Mouse (Mus musculus): ENCODE measurements around the gene Rgma. TPM values are rescaled to one million over a fixed set of nuclear protein-coding genes. Genes with fewer than 3 reads are reported as not detected.

Gene Rgma
- polyA plus RNA-seq, 1 experiment from 2014 or later: 46.3 TPM

DNA sequence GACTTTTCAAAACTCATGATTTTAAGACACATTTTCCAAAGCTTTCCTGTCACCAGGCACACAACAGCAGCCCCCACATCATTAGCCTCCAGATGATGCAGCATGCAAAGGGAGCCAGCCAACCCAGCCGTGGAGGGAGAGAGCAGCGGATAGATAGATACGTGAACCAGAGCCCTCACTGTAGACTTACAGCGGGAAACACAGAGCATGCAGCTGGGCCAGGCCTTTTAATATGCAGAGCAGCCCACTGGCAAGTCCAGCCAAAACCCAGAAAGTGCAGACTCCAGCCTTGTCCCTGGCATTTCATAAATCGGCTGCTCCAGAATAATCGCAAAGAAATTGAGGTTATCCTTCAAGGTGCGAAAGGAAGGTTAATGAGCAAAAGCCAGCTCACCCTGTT, 9.3 kb upstream of the Rgma start:
- H3K9ac ChIP-seq: no peak overlapping the region
- WGBS: 45% methylated on average over 7 of the region's 7 CpGs
- ATAC-seq (ENCODE audit: low FRiP score): no peak
- H3K4me2 ChIP-seq (replicated peaks): no peak overlapping the region
- H3K4me3 ChIP-seq (replicated peaks; ENCODE audit: low read length): no peak overlapping the region
- no peak for DNase-seq (ENCODE audit: low spot score)
- no peaks in the 10 kb centered on the region for H3K27me3 ChIP-seq (ENCODE audit: control insufficient read depth, insufficient read depth, low read length)
- no peaks in the 10 kb centered on the region; the same call in 1 of the 2 replicates for H3K4me1 ChIP-seq (replicated peaks; ENCODE audit: control insufficient read depth, insufficient read depth, low read length)
- H3K36me3 ChIP-seq (replicated peaks; ENCODE audit: control insufficient read depth, insufficient read depth): no peaks in the 10 kb centered on the region
- H3K9me3 ChIP-seq (ENCODE audit: control insufficient read depth, low read length): no peaks in the 10 kb centered on the region
- H3K27ac ChIP-seq: no peak overlapping the region

DNA sequence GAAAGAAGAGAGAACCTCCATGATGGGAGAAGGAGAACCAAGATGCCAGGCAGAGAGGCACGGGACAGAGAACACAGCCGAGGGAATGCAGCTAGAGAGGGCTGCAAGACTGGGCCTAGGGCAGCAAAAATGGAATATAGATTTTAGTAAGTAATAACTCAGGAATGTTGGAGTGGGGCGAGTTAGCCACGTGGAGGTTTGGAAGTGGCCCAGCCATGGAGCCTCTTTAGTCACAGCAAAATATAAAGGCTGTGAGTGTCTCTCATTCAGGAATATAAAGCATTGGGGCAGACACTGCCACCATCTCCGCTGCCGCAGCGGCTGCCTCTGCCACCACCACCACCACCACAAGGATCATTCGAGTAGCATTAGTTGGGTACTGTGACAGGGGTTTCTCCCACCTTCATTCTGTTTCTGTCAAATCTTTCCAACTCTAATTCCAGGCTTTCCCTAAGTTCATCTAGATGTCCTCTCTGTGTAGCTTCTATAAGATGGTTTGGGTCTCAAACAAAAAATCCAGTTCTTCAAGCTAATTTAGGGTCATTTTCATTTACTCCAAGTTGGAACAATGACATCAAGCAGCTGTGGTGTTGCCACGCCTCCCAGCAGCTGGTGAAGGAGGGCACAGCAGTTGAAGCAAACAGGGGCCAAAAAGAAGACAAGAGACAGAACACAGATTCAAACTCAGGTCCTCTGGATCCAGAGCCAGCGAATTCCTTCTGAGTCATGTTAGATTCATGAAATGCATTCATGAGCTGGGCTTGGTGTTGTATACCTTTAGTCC, 7.4 kb upstream of the Rgma start:
- ATAC-seq (ENCODE audit: low FRiP score) (no peak), DNase-seq (ENCODE audit: low spot score) (no peak)
- Histone ChIP-seq H3K9ac (no peak overlapping the region), H3K9me3 (ENCODE audit: control insufficient read depth, low read length) (no peaks in the 10 kb centered on the region), H3K27ac (no peak overlapping the region), H3K4me2 (replicated peaks) (no peak overlapping the region), H3K4me1 (replicated peaks; ENCODE audit: control insufficient read depth, insufficient read depth, low read length) (peaks cover 11% of the 10 kb centered on the region), H3K4me3 (replicated peaks; ENCODE audit: low read length) (no peak overlapping the region), H3K36me3 (replicated peaks; ENCODE audit: control insufficient read depth, insufficient read depth) (no peaks in the 10 kb centered on the region), H3K27me3 (ENCODE audit: control insufficient read depth, insufficient read depth, low read length) (peaks cover 6% of the 10 kb centered on the region; the same call in 1 of the 2 replicates)
- WGBS: 94% methylated on average over 10 of the region's 10 CpGs

DNA sequence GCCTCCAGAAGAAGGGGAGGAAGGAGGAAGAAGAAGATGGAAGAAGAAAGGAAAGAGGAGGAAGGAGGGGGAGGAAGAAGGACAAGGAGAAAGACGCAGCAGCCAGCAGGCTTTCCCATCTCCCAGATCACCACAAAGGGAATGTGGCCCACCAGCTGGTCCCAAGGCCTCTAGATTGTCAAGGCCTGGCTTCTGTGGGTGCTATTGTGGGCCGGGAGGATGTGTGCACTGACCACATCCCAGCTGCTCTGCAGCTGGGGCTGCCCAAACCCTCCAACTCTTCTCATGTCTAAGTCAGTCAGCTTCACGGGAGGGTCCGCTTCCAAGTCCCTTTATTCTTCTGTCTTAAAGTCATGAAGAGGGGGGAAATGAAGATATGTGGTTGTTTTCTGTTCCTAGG, 5.3 kb upstream of the Rgma start:
- DNase-seq (ENCODE audit: low spot score) (no peak), ATAC-seq (ENCODE audit: low FRiP score) (no peak)
- H3K9me3 ChIP-seq (ENCODE audit: control insufficient read depth, low read length): no peaks in the 10 kb centered on the region
- H3K9ac ChIP-seq: no peak overlapping the region
- H3K36me3 ChIP-seq (replicated peaks; ENCODE audit: control insufficient read depth, insufficient read depth): no peaks in the 10 kb centered on the region
- H3K4me2 ChIP-seq (replicated peaks): no peak overlapping the region
- H3K4me3 ChIP-seq (replicated peaks; ENCODE audit: low read length): no peak overlapping the region
- H3K27me3 ChIP-seq (ENCODE audit: control insufficient read depth, insufficient read depth, low read length): peaks cover 12% of the 10 kb centered on the region; the same call in 1 of the 2 replicates
- 76% methylated on average over 4 of the region's 4 CpGs for WGBS
- H3K4me1 ChIP-seq (replicated peaks; ENCODE audit: control insufficient read depth, insufficient read depth, low read length): peaks cover 21% of the 10 kb centered on the region
- no peak overlapping the region for H3K27ac ChIP-seq

DNA sequence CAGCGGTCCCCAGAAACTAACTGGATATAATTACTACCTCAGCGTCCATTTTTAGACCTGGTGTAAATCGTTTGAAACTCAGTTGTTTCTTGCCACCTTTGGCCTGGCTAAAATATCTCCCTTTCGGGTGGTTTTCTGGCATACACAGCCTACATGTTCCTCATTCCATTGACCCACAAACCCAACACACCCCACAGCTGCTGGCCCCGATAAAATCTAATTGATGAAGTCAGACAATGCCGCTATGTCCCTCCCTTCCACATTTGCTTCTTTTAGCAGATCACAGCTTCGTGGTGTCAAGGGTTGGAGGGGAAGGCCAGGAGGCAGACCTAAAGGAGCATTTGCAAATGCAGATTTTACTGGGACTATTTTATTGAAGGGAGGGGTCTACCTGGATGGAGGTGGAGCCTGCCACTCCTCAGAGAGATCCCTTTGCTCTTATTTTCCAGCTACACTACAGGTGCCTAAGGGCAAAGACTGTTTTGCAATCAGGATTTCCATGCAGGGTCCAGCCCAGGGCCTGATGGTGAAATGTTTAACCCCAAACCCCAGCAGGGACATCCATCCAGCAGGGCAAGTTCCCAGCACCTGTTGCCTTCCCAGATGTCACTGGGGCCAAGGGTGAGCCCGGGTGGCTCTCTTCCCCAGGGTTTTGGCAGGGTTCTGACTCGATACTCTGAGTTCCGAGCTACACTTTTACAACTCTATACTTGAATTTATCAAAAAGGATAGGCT, 3.6 kb upstream of the Rgma start:
- H3K27ac ChIP-seq: peak overlapping the region; percentile 33; the same call in 1 of the 2 replicates
- peaks cover 12% of the 10 kb centered on the region; the same call in 1 of the 2 replicates for H3K27me3 ChIP-seq (ENCODE audit: control insufficient read depth, insufficient read depth, low read length)
- ATAC-seq (ENCODE audit: low FRiP score) (no peak), DNase-seq (ENCODE audit: low spot score) (no peak)
- peak overlapping the region; percentile 29 for H3K4me3 ChIP-seq (replicated peaks; ENCODE audit: low read length)
- H3K9ac ChIP-seq: peak overlapping the region; percentile 51
- peaks cover 21% of the 10 kb centered on the region for H3K4me1 ChIP-seq (replicated peaks; ENCODE audit: control insufficient read depth, insufficient read depth, low read length)
- no peaks in the 10 kb centered on the region for H3K36me3 ChIP-seq (replicated peaks; ENCODE audit: control insufficient read depth, insufficient read depth)
- no peaks in the 10 kb centered on the region for H3K9me3 ChIP-seq (ENCODE audit: control insufficient read depth, low read length)
- peak overlapping the region; percentile 59 for H3K4me2 ChIP-seq (replicated peaks)
- WGBS: 51% methylated on average over 10 of the region's 10 CpGs

DNA sequence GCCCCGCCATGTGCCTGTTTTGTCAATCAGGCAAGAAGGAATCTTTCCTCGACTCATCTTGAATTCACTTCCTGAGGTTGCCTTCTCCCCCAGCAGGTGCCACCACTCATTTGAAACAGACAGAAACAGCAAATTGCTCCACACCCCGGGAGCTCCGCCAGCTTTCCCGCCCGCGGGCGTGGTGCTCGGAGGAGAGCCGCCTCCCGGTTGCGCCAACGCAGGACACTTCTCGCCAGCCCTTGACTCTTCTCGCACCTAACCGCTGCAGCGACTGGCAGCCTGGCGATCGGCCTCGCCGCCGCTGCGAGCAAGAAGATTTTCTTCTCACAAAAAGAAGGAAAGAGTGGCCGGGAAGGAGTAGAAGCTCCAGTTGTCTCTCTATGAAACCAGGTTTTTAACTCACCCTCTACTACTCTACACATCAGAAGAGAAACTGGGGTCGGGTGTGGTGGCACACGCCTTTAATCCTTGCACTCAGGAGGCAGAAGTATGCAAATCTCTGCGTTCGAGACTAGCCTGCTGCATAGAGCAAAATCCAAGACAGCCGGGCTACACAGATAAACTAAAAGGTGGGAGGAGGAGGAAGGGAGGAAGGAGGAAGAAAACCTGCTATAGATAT, 2.8 kb upstream of the Rgma start:
- no peaks in the 10 kb centered on the region for H3K9me3 ChIP-seq (ENCODE audit: control insufficient read depth, low read length)
- peak overlapping the region; percentile 33; the same call in 1 of the 2 replicates for H3K27ac ChIP-seq
- H3K4me3 ChIP-seq (replicated peaks; ENCODE audit: low read length): peak overlapping the region; percentile 29
- H3K9ac ChIP-seq: peak overlapping the region; percentile 51
- peak overlapping the region; percentile 59 for H3K4me2 ChIP-seq (replicated peaks)
- WGBS: 2% methylated on average over 29 of the region's 29 CpGs
- ATAC-seq (ENCODE audit: low FRiP score) (no peak), DNase-seq (ENCODE audit: low spot score) (peak; percentile 61)
- H3K4me1 ChIP-seq (replicated peaks; ENCODE audit: control insufficient read depth, insufficient read depth, low read length): peaks cover 21% of the 10 kb centered on the region
- H3K27me3 ChIP-seq (ENCODE audit: control insufficient read depth, insufficient read depth, low read length): peaks cover 12% of the 10 kb centered on the region; the same call in 1 of the 2 replicates
- H3K36me3 ChIP-seq (replicated peaks; ENCODE audit: control insufficient read depth, insufficient read depth): no peaks in the 10 kb centered on the region

DNA sequence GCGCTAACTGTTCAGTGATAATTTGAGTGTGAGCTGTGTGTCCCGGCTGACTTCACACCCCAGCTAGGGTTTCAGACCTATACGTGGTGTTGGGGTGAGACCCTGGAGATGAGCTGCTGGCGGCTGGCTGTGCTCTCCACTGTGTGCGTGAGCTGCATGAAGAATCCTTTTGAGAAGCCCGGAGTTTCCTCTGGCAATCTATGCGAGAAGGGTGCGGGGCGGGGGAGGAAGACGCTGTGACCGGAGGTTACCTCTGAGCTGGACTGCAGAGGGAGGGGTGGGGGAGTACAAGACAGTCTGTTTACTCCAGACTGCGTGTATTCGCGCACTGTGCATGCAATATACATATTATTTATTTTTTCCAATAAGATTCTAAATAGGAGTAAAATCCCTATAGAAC, 582 bp upstream of the Rgma start:
- H3K4me2 ChIP-seq (replicated peaks): peak overlapping the region; percentile 81
- peak overlapping the region; percentile 94 for H3K27ac ChIP-seq
- H3K4me3 ChIP-seq (replicated peaks; ENCODE audit: low read length): peak overlapping the region; percentile 73
- H3K4me1 ChIP-seq (replicated peaks; ENCODE audit: control insufficient read depth, insufficient read depth, low read length): peaks cover 36% of the 10 kb centered on the region
- ATAC-seq (ENCODE audit: low FRiP score) (peak; percentile 75), DNase-seq (ENCODE audit: low spot score) (peak; percentile 70)
- under 1% methylated on average over 14 of the region's 14 CpGs for WGBS
- peaks cover 12% of the 10 kb centered on the region; the same call in 1 of the 2 replicates for H3K27me3 ChIP-seq (ENCODE audit: control insufficient read depth, insufficient read depth, low read length)
- peak overlapping the region; percentile 80 for H3K9ac ChIP-seq
- no peaks in the 10 kb centered on the region for H3K36me3 ChIP-seq (replicated peaks; ENCODE audit: control insufficient read depth, insufficient read depth)
- no peaks in the 10 kb centered on the region for H3K9me3 ChIP-seq (ENCODE audit: control insufficient read depth, low read length)

DNA sequence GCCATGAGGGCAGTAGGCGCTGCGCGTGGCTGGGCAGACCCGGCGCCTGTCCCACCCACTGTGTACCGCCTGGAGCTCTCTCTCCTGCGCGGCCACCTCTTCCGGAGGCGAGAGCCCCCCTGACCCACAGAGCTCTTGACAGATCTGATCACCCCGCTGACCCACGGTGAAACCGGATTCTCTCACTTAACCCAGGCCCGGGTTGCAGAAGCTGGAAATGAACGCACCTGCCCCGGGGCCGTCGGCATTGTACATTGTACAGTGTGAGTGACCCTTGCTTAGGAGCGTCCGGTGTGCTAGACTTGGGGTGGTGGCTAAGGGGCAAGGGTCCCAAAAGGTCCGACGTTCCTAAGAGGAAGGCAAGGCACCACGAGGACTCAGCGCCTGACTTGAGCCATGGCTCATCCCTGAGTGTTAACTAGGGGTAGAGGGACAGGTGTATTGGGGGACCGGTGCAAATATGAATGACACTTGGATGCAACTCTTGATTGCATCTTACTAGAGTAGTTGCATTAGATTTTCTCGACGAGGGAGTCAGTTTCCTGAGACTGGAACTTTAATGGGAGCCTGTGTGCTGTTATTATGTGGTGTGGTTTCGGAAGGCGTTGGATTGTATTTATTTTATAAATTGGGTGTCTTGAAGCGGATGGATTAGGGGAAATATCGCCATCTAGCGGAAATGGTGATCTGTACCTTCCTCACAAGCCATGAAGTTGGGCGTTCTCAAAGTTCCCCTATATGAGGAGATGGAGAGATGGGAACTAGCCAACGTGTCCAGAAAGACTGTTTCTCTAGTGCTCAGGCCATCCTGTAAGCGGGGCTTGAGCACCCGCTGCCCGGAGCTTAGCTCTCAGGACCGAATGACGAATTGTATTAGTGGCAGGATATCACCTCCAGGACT, 1.0 kb downstream of the Rgma start:
- Histone ChIP-seq H3K4me1 (replicated peaks; ENCODE audit: control insufficient read depth, insufficient read depth, low read length) (peaks cover 42% of the 10 kb centered on the region), H3K4me3 (replicated peaks; ENCODE audit: low read length) (peak overlapping the region; percentile 73), H3K36me3 (replicated peaks; ENCODE audit: control insufficient read depth, insufficient read depth) (no peaks in the 10 kb centered on the region), H3K9ac (peak overlapping the region; percentile 80), H3K9me3 (ENCODE audit: control insufficient read depth, low read length) (no peaks in the 10 kb centered on the region), H3K4me2 (replicated peaks) (peak overlapping the region; percentile 81), H3K27ac (peak overlapping the region; percentile 94), H3K27me3 (ENCODE audit: control insufficient read depth, insufficient read depth, low read length) (peaks cover 12% of the 10 kb centered on the region; the same call in 1 of the 2 replicates)
- WGBS: under 1% methylated on average over 39 of the region's 39 CpGs
- peak; percentile 97 for DNase-seq (ENCODE audit: low spot score)
- ATAC-seq (ENCODE audit: low FRiP score): peak; percentile 36; the same call in 1 of the 2 replicates

DNA sequence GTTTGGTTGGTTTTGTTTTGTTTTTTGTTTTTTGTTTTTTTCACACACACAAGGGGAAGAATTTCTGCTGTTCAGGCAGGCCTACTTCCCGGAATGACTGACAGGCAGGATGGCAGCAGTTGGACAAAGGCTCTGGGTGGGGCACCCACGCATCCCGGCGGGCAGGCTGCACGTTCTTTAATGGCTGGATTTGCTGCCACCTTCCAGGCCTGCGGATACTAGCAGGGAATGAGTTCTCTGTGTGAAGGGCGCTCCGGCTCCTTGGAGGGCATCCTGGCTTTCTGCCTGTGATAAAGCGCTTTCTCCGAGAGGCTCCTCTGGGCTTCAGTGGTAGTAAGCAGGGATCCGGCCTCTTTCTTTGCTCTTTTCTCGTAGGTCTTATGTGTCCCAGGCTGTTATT, 2.0 kb downstream of the Rgma start:
- H3K4me1 ChIP-seq (replicated peaks; ENCODE audit: control insufficient read depth, insufficient read depth, low read length): peaks cover 39% of the 10 kb centered on the region
- peak overlapping the region; percentile 73 for H3K4me3 ChIP-seq (replicated peaks; ENCODE audit: low read length)
- no peak for ATAC-seq (ENCODE audit: low FRiP score)
- H3K36me3 ChIP-seq (replicated peaks; ENCODE audit: control insufficient read depth, insufficient read depth): no peaks in the 10 kb centered on the region
- H3K27me3 ChIP-seq (ENCODE audit: control insufficient read depth, insufficient read depth, low read length): peaks cover 7% of the 10 kb centered on the region; the same call in 1 of the 2 replicates
- H3K27ac ChIP-seq: peak overlapping the region; percentile 94
- H3K4me2 ChIP-seq (replicated peaks): peak overlapping the region; percentile 81
- H3K9me3 ChIP-seq (ENCODE audit: control insufficient read depth, low read length): no peaks in the 10 kb centered on the region
- no peak for DNase-seq (ENCODE audit: low spot score)
- H3K9ac ChIP-seq: peak overlapping the region; percentile 80
- 14% methylated on average over 12 of the region's 12 CpGs for WGBS

Data from hindbrain, embryonic 14.5 days (tissue).